Mouse (Mus musculus): Measurements from ENCODE around the gene Lrrc29. TPM values are rescaled to one million over a fixed set of nuclear protein-coding genes. Genes with fewer than 3 reads are reported as not detected.

Gene Lrrc29
- 2.0 TPM for polyA plus RNA-seq (2015; fragmentation: Illumina TruSeq; extraction: RNeasy Lipid Tissue Mini Kit (QIAGEN cat#74804); ENCODE audit: insufficient read depth, low read depth, low replicate concordance)

DNA sequence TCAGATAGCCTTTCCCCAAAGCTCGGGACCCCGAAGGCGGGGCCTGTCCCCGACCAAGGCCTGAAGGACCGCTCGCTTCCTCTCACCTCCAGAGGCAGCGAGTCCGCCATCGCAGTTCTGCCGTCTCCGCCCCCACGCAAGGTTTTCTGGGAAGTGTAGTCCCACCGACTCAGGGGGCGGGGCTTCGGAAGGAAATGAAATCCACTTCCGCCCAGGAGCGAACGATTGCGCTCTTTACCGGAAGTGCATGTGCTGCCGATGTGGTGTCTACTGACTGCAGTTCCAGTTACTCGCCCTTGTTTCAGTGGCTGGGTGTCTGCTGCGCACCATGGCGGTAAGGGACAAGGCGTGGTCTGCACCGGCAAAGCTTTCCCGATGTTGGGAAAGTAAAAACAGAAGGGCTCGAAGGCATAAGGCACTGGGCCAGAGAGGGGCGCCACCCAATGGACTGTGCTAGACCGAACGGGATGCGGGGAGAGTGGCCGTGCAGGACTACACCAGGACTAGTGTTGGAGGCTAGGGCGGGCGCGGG, at the start of gene Lrrc29, which contains the start of gene Tmem208:
Gene Lrrc29 (minus strand): TSS at position 138 of the 532 bp plus-strand sequence.
Gene Tmem208 (plus strand): TSS at position 214 of the 532 bp plus-strand sequence.

DNA sequence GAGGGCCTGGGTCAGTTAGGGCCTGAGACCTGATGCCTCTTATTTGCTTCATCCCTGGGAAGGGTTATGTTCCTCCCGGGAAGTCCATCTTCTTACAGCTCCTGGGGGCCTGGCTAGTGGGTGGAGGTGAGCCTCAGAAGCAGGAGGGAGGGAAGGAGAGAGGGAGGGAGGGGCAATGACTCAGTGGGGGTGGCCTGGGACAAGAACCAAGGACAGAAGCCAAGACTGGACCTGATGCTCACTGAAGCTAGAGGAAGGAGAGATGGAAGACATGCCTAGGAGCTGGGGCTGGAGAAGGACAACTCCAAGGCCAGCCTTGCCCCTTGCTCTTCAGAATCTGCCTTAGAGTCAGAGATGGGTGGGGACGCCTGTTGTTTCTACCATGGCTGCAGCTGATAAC, 47.0 kb upstream of the Lrrc29 start, which contains the start of gene Plekhg4:
Gene Plekhg4 (plus strand): TSS at position 243 of the 400 bp plus-strand sequence.

DNA sequence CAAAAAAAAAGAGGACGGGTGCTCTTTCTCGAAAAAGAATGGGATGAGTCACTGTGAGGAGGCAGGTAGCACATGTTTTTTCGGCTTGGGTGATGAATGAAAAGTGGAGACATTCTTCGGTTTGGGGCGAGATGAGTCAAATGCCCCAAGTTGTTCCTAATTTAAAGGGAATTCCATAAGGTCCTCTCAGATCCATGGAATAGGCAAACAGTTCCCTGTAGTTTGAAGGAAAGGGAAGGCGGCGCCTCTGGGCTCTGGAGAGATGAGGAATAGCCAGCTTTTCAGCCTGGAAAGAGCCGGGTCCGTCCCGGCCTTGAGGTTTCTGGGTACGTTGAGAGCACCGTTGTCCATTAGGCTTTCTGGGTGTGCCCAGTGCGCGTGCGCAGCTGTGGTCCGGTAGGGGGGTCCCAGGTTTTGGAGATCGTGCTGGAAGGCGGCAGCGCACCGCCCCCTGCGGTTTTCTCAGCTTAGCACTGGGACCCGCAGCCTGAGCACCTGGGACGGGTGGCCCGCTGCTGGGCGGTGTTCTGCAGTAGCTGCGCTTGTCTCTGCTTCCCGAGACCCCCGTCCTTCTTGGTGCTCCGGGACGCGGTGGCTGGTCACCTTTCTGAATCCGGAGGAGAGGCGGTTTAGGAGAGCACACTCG, 22.5 kb upstream of the Lrrc29 start, which contains the start of gene Slc9a5:
Gene Slc9a5 (plus strand): TSS at position 394 of the 646 bp plus-strand sequence.

DNA sequence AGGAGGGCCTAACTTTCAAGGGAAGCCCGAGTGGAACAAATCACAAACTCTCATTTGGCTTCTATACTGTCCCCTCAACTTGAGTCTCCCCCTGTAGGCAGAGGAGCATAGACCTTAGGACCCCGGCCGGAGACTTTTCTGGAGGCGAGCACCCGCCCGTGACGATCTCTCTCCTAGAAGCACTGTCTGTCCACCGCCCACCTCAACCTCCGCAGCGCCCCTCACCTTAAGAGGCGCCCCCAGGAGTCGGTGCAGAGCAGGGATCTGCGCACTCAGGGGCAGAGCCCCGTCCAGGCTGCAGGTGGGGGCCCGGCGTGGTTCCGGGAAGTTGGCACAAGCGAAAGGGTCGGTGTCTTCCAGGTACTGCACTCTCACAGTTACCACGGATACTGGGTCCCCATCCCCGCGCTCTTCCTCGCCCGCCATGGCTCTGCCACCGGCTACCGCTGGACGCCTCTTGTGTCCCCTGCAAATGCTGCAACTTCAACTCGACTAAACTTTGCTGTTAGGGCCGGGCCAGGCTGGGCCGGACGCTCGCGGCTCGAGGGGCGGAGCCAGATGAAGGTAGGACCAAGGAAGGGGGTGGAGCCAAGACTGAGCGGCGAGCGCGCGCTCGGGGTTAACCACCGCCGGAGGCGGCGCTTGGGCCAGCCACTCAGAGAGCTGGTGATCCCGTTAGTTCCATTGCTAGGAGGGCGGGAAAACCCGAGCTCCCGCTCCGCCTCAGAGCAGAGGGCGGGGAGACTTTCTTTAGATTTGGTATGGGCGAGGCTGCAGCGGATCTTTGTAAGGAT, 21.5 kb upstream of the Lrrc29 start, which contains the start of gene Fhod1:
Gene Fhod1 (minus strand): TSS at position 526 of the 794 bp plus-strand sequence.

DNA sequence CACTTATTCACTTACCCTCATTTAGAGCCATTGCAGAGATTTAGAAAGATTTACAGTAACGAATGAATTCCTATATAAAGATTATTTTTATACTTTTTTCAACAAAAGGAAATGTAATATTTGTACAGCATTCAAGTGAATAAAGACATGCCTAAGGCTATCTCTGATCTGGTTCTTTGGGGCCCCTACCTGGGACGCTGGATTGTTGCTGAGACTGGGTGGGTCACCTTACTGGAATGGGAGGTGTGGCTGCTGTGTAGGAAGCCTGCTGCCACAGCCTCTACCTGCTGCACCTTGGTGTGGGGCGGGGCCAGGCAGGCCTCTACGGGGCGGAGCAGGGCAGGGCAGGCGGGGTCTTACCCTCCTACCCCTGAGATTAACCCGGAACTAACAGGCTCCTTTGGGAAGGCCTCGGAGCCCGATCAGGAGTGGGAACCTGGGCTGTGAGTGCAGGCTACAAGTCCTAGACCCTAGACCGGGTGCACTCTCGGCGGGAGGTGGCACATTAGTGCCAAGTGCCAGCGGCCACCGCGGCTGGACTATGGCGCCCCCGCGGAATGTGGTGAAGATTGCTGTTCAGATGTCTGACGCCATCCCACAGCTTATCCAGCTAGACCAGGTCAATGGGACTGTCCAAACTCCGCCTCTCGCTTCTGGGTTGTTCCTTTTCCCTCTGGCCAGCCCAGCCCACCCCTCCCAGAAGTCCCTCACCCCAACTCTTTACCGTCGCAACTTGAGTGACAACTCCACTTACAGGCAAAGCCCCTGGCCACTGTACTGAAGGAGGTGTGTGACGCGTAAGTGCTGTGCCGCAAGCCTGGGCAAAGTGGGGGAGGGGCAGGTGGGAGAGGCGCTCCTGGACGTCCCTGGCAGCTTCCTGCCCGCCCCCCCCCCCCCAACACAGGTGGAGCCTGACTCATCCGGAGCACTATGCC, 20.6 kb downstream of the Lrrc29 start, which contains the start of gene Elmo3:
Gene Elmo3 (plus strand): TSS at position 391 of the 935 bp plus-strand sequence.

DNA sequence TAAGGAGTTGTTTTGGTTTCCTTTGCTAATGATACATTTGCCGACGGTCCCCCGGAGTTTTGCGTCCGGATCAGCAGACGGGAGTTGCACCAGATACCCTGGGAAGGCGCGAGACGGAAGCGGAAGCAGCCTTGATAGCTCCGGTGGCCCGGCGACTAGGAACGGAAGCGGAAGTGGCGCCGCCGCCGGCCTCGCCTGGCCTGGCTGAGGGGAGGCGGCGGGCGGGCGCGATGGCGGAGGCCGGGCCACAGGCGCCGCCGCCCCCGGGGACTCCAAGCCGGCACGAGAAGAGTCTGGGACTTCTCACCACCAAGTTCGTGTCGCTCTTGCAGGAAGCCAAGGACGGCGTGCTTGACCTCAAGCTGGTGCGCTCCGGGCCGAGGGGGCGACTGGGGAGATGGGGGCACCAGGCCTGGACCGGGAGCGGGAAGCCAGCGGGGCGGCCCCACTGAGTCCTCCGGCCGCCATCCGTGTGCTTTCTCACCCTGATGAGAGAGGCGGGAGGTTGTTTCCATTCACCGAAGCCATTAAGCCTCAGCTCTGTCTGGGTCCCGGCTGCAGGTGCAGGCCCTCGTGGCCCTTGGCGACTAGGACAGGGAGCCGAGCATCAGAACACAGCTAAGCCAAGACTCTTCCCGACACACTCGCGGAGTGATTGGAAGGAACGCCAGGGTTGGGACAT, 28.4 kb downstream of the Lrrc29 start, which contains the start of gene E2f4:
Gene E2f4 (plus strand): TSS at position 153 of the 682 bp plus-strand sequence.

DNA sequence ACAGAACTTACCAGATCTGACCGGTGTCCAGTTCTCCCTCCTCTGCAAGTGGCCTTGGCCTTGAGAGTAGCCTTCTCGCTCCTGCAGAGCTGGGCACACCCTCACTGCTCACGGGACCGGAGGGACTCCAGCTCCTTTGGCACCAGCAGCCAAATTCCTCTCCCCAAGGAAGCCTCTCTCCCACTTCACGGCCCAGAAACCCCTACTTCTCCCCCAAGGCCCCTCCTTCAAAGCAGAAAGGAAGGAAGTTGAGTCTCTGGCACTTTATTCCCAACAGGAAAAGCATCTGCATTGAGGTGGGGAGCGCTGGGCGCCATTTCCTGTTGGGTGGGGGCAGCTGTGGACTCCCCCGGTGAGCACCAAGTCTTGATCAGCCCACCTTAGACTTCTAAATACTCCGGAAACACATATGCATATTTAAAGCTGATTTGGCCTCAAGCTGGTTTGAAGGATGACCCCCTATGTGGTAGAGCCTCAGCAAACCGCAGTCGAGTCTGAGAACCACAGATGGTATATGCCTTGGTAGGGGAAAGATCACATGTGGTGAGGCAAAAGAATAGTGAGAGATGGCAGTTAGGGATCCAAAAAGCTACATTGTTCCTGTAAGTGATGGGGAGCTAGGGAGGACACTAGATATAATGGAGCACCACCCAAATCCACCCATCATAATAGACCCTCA, 30.0 kb downstream of the Lrrc29 start, which contains the start of gene Exoc3l:
Gene Exoc3l (minus strand): TSS at position 207 of the 679 bp plus-strand sequence.

DNA sequence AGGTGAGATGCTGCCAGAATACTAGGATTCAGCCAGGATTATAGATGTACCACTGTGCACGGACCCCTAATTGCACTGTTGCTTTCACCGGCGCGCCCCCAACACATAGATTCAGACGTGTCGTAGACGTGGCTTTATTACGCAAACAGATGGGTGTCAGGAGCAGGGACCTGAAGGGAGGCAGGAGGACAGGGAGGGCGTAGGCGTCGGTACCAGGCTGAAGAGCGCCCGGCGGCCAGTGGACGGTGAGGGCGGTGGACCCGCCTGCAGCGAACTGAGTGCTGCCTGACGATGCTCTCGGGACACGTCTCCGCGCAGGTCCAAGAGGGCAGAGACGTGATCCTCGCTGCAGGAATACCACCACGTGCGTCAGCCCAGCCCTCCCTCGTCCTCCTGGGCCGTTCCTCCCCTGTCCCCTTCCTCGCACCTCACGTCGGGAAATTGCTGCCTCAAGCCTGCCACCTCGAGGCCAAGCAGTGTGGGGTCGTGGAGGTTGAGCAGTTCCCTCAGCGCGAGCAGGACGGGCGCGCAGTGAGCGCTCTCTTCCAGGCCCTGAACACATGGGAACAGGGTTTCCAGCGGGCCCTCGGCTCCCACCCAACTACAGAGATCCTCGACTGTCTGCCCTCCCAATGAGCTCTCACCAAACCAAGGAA, 36.1 kb downstream of the Lrrc29 start, which contains the start of gene 4931428F04Rik:
Gene 4931428F04Rik (minus strand): TSS at position 60 of the 656 bp plus-strand sequence.

DNA sequence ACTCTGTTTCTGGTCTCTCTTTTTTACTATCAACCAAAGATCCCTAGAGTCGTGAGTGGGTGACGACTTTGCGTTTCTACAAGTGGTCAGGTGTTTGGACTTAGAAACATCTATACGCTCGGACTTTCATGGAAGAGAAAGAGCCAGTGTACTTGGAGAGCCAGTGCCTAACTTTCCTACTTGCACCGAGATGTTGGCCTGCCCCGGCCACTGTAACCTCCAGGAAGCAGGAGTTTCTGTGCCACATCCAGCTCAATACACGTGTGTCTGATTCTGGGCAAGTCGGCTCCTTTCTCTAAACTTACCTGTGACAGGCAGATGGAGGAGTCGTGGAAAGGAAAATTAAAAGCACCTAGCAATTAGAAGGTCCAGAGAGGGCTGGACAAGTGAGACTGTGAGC, 50.2 kb downstream of the Lrrc29 start, which contains the start of gene Nol3:
Gene Nol3 (plus strand): TSS at position 301 of the 400 bp plus-strand sequence.

DNA sequence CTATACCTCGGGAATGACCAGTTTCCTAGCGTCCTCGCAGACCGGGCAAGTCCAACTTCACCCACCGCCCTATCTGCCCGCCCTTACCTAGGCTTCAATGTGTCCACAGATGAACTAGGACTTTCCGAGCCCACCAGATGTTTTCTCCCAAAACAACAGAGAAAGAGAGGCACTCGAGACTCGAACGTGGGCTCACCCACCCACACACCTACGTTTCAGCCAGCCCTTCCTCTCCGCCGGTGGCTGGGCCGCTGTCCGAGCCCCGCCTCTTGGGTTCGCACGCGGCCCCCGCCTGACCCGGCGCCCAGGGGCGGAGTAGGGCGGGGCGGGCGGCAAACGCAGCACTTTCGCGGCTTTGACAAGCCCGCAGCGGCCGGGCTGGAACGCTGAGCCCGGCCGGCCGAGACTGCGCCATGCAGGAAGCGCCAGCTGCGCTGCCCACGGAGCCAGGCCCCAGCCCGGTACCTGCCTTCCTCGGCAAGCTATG, 56.6 kb downstream of the Lrrc29 start, which contains the start of gene Hsf4:
Gene Hsf4 (plus strand): TSS at position 341 of the 487 bp plus-strand sequence.

DNA sequence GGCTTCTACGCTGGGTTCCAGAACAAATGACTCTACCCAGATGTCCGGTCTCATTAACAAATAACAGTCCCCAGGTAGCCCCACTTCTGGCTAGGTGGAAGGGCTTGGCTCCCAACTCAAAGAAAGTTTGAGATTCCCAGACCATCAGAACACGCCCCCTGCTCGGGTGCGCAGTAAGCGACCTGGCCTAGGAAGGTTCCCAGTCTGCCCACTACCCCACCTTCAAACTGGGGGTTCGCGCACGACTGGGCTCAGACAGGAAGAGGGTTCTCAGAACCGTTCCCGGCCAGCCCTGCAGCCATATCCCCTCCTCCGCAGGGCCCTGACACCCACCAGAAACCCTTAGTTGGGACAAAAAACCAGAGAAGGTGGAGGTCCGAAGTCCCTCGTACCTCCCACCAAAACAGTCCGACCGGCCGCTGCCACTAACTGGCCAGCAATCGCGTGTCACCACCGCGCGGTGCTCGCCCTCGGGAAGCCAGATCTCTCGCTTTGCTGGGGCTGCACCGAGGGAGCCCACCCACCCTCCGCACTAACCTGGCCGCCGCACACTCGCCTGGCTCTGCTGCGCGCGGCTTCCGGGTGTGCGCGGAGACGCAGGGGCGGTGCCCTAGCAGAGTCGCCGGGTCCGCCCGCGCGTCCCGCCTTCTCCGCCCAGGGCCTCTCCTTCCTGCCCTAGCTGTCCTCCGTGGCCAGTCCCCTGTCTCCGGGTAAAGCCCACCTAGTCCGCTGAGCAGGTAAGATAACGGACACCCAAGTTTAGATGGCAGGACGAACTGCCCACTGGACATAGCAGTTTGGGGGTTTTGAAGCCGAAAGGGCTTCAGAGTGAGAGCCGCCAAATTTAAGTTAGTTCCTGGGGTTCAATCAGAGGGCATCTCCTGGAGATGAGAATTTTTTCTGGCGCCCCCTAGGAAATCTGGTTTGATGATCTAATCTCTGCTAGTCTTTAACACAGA, 61.8 kb downstream of the Lrrc29 start, which contains the start of the genes Tradd and Fbxl8:
Gene Tradd (minus strand): TSS at position 586 of the 959 bp plus-strand sequence.
Gene Fbxl8 (plus strand): TSS at position 625 of the 959 bp plus-strand sequence.

Other genes with a start within 250 kb of the Lrrc29 start
- not detected for gene Ces3b, start 242.5 kb downstream of the Lrrc29 start, polyA plus RNA-seq (2015; fragmentation: Illumina TruSeq; extraction: RNeasy Lipid Tissue Mini Kit (QIAGEN cat#74804); ENCODE audit: insufficient read depth, low read depth, low replicate concordance)
- not detected for gene Ces4a, start 194.5 kb downstream of the Lrrc29 start, polyA plus RNA-seq (2015; fragmentation: Illumina TruSeq; extraction: RNeasy Lipid Tissue Mini Kit (QIAGEN cat#74804); ENCODE audit: insufficient read depth, low read depth, low replicate concordance)
- gene Cbfb, start 155.6 kb downstream of the Lrrc29 start, polyA plus RNA-seq (2015; fragmentation: Illumina TruSeq; extraction: RNeasy Lipid Tissue Mini Kit (QIAGEN cat#74804); ENCODE audit: insufficient read depth, low read depth, low replicate concordance), result 4.9 TPM
- 9.7 TPM for gene D230025D16Rik, start 101.1 kb downstream of the Lrrc29 start, polyA plus RNA-seq (2015; fragmentation: Illumina TruSeq; extraction: RNeasy Lipid Tissue Mini Kit (QIAGEN cat#74804); ENCODE audit: insufficient read depth, low read depth, low replicate concordance)
- 3.1 TPM for gene B3gnt9, start 71.1 kb downstream of the Lrrc29 start, polyA plus RNA-seq (2015; fragmentation: Illumina TruSeq; extraction: RNeasy Lipid Tissue Mini Kit (QIAGEN cat#74804); ENCODE audit: insufficient read depth, low read depth, low replicate concordance)
- 5.1 TPM for gene Tradd, start 61.7 kb downstream of the Lrrc29 start, polyA plus RNA-seq (2015; fragmentation: Illumina TruSeq; extraction: RNeasy Lipid Tissue Mini Kit (QIAGEN cat#74804); ENCODE audit: insufficient read depth, low read depth, low replicate concordance)
- 1.3 TPM for gene Fbxl8, start 61.6 kb downstream of the Lrrc29 start, polyA plus RNA-seq (2015; fragmentation: Illumina TruSeq; extraction: RNeasy Lipid Tissue Mini Kit (QIAGEN cat#74804); ENCODE audit: insufficient read depth, low read depth, low replicate concordance)
- 2.9 TPM for gene Hsf4, start 56.5 kb downstream of the Lrrc29 start, polyA plus RNA-seq (2015; fragmentation: Illumina TruSeq; extraction: RNeasy Lipid Tissue Mini Kit (QIAGEN cat#74804); ENCODE audit: insufficient read depth, low read depth, low replicate concordance)
- gene Nol3, start 50.1 kb downstream of the Lrrc29 start, polyA plus RNA-seq (2015; fragmentation: Illumina TruSeq; extraction: RNeasy Lipid Tissue Mini Kit (QIAGEN cat#74804); ENCODE audit: insufficient read depth, low read depth, low replicate concordance), result 0.33 TPM
- gene 4931428F04Rik, start 36.4 kb downstream of the Lrrc29 start, polyA plus RNA-seq (2015; fragmentation: Illumina TruSeq; extraction: RNeasy Lipid Tissue Mini Kit (QIAGEN cat#74804); ENCODE audit: insufficient read depth, low read depth, low replicate concordance), result 0.63 TPM
- 5.2 TPM for gene Exoc3l, start 30.2 kb downstream of the Lrrc29 start, polyA plus RNA-seq (2015; fragmentation: Illumina TruSeq; extraction: RNeasy Lipid Tissue Mini Kit (QIAGEN cat#74804); ENCODE audit: insufficient read depth, low read depth, low replicate concordance)
- 15.0 TPM for gene E2f4, start 28.6 kb downstream of the Lrrc29 start, polyA plus RNA-seq (2015; fragmentation: Illumina TruSeq; extraction: RNeasy Lipid Tissue Mini Kit (QIAGEN cat#74804); ENCODE audit: insufficient read depth, low read depth, low replicate concordance)
- 15.3 TPM for gene Elmo3, start 20.7 kb downstream of the Lrrc29 start, polyA plus RNA-seq (2015; fragmentation: Illumina TruSeq; extraction: RNeasy Lipid Tissue Mini Kit (QIAGEN cat#74804); ENCODE audit: insufficient read depth, low read depth, low replicate concordance)
- 35.7 TPM for gene Tmem208, start 76 bp upstream of the Lrrc29 start, polyA plus RNA-seq (2015; fragmentation: Illumina TruSeq; extraction: RNeasy Lipid Tissue Mini Kit (QIAGEN cat#74804); ENCODE audit: insufficient read depth, low read depth, low replicate concordance)
- gene Fhod1, start 21.7 kb upstream of the Lrrc29 start, polyA plus RNA-seq (2015; fragmentation: Illumina TruSeq; extraction: RNeasy Lipid Tissue Mini Kit (QIAGEN cat#74804); ENCODE audit: insufficient read depth, low read depth, low replicate concordance), result 7.3 TPM
- gene Slc9a5, start 22.6 kb upstream of the Lrrc29 start, polyA plus RNA-seq (2015; fragmentation: Illumina TruSeq; extraction: RNeasy Lipid Tissue Mini Kit (QIAGEN cat#74804); ENCODE audit: insufficient read depth, low read depth, low replicate concordance), result 0.61 TPM
- not detected for gene Plekhg4, start 47.0 kb upstream of the Lrrc29 start, polyA plus RNA-seq (2015; fragmentation: Illumina TruSeq; extraction: RNeasy Lipid Tissue Mini Kit (QIAGEN cat#74804); ENCODE audit: insufficient read depth, low read depth, low replicate concordance)
- not detected for gene Kctd19, start 87.2 kb upstream of the Lrrc29 start, polyA plus RNA-seq (2015; fragmentation: Illumina TruSeq; extraction: RNeasy Lipid Tissue Mini Kit (QIAGEN cat#74804); ENCODE audit: insufficient read depth, low read depth, low replicate concordance)
- gene Lrrc36, start 87.3 kb upstream of the Lrrc29 start, polyA plus RNA-seq (2015; fragmentation: Illumina TruSeq; extraction: RNeasy Lipid Tissue Mini Kit (QIAGEN cat#74804); ENCODE audit: insufficient read depth, low read depth, low replicate concordance), result 1.6 TPM
- gene Tppp3, start 145.2 kb upstream of the Lrrc29 start, polyA plus RNA-seq (2015; fragmentation: Illumina TruSeq; extraction: RNeasy Lipid Tissue Mini Kit (QIAGEN cat#74804); ENCODE audit: insufficient read depth, low read depth, low replicate concordance), result 31.3 TPM
- gene Zdhhc1, start 170.6 kb upstream of the Lrrc29 start, polyA plus RNA-seq (2015; fragmentation: Illumina TruSeq; extraction: RNeasy Lipid Tissue Mini Kit (QIAGEN cat#74804); ENCODE audit: insufficient read depth, low read depth, low replicate concordance), result 13.1 TPM
- not detected for gene Hsd11b2, start 192.5 kb upstream of the Lrrc29 start, polyA plus RNA-seq (2015; fragmentation: Illumina TruSeq; extraction: RNeasy Lipid Tissue Mini Kit (QIAGEN cat#74804); ENCODE audit: insufficient read depth, low read depth, low replicate concordance)
- 29.8 TPM for gene Atp6v0d1, start 239.8 kb upstream of the Lrrc29 start, polyA plus RNA-seq (2015; fragmentation: Illumina TruSeq; extraction: RNeasy Lipid Tissue Mini Kit (QIAGEN cat#74804); ENCODE audit: insufficient read depth, low read depth, low replicate concordance)

All from pancreas, adult 10 weeks (tissue).